In the genomic region with DNA sequence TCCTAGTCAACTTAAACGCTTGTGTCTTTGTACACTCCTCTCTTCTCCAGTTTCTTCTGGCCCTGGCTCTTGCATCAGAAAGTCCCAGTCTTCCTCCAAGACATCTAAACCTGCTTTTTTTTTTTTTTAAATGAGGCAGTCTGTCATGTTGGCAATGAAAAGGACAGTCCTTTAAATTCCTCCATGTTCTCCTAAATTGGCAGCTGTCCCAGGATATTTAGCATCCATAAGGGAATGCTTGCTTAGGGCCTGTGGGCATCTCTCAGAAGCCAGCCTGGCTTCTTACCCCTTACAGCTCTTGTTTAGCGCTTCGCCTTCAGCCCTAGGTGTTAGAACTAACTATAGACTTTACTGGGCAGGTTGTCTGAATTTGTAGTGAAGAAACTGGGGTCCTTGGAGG, we compare ENCODE assay signal across 27 mouse cellular contexts.
DNase-seq lines count a peak whose midpoint lies in the region; ATAC-seq and TF ChIP-seq lines count a peak whose summit lies in the region.
"Had no signal": no experiment of that assay in that cellular context is flagged by ENCODE, and none has a peak within 500 bp of the region (broad histone marks: within the 10 kb centered on the region; RNA-seq: fewer than 3 reads in every experiment).

No protein-coding gene starts in this region.

- peak; percentile 83 for DNase-seq in forebrain, embryonic 14.5 days (ENCODE audit: low spot score)
- no peak for DNase-seq in forebrain, embryonic 10.5 days (ENCODE audit: extremely low spot score, low spot score)
- no peak for DNase-seq in hindbrain, embryonic 10.5 days (ENCODE audit: low spot score)
- peak; percentile 83 for DNase-seq in brain, embryonic 14.5 days (ENCODE audit: low read depth)
- no peak for DNase-seq in embryonic facial prominence, embryonic 10.5 days (ENCODE audit: low spot score)
- DNase-seq in lung, adult 18-20 months = no peak
- DNase-seq: adrenal gland, postnatal 10 days; cerebellum, adult 9-11 months; gastrocnemius, postnatal 25 days; heart, adult 18-20 months; heart, postnatal 4 days; kidney, adult 2 months; kidney, postnatal 36 days; left cerebral cortex, postnatal 4 days; liver, postnatal 0 days; lung, postnatal 4 days; thymus, postnatal 4 days had no signal

- H3K4me2 ChIP-seq in forebrain, embryonic 14.5 days (ENCODE audit: low read length) = no peak overlapping the region
- no peak overlapping the region for H3K4me2 ChIP-seq in hindbrain, embryonic 12.5 days (replicated peaks)
- no peak overlapping the region for H3K4me2 ChIP-seq in hindbrain, embryonic 16.5 days (ENCODE audit: low read length)
- H3K4me2 ChIP-seq: heart, embryonic 12.5 days; liver, embryonic 12.5 days; midbrain, embryonic 12.5 days had no signal

- no peaks in the 10 kb centered on the region for H3K27me3 ChIP-seq in forebrain, embryonic 14.5 days (replicated peaks; ENCODE audit: control insufficient read depth, insufficient read depth, low read length)
- H3K27me3 ChIP-seq in forebrain, embryonic 10.5 days (ENCODE audit: poor library complexity, severe bottlenecking) = 0 out of 2 replicates have a peak, but pooled peaks cover 5% of the 10 kb centered on the region
- H3K27me3 ChIP-seq in hindbrain, embryonic 12.5 days = no peaks in the 10 kb centered on the region; the same call in 1 of the 2 replicates
- peaks cover 10% of the 10 kb centered on the region for H3K27me3 ChIP-seq in hindbrain, embryonic 10.5 days (ENCODE audit: insufficient read depth, poor library complexity, severe bottlenecking)
- H3K27me3 ChIP-seq in hindbrain, embryonic 16.5 days (replicated peaks; ENCODE audit: control insufficient read depth, insufficient read depth, low read length) = no peaks in the 10 kb centered on the region
- H3K27me3 ChIP-seq in embryonic facial prominence, embryonic 10.5 days (replicated peaks; ENCODE audit: low read depth, poor library complexity, severe bottlenecking) = 0 out of 2 replicates have a peak, but pooled peaks cover 6% of the 10 kb centered on the region
- H3K27me3 ChIP-seq: heart, embryonic 12.5 days; liver, embryonic 12.5 days; megakaryocyte, embryonic 14.5 days; midbrain, embryonic 12.5 days; Patski had no signal

- H3K4me1 ChIP-seq in forebrain, embryonic 14.5 days (ENCODE audit: control insufficient read depth, insufficient read depth, low read length) = peaks cover 12% of the 10 kb centered on the region
- H3K4me1 ChIP-seq in forebrain, embryonic 10.5 days = peaks cover 7% of the 10 kb centered on the region; the same call in 1 of the 2 replicates
- peaks cover 8% of the 10 kb centered on the region; the same call in 1 of the 2 replicates for H3K4me1 ChIP-seq in hindbrain, embryonic 12.5 days
- no peaks in the 10 kb centered on the region for H3K4me1 ChIP-seq in hindbrain, embryonic 10.5 days (replicated peaks)
- peaks cover 8% of the 10 kb centered on the region for H3K4me1 ChIP-seq in hindbrain, embryonic 16.5 days (ENCODE audit: control insufficient read depth, insufficient read depth, low read depth, low read length)
- H3K4me1 ChIP-seq in embryonic facial prominence, embryonic 10.5 days = no peaks in the 10 kb centered on the region
- H3K4me1 ChIP-seq: liver, embryonic 12.5 days; megakaryocyte, embryonic 14.5 days; midbrain, embryonic 12.5 days had no signal

- H3K36me3 ChIP-seq in forebrain, embryonic 14.5 days (ENCODE audit: control insufficient read depth, insufficient read depth, low read length) = no peaks in the 10 kb centered on the region
- no peaks in the 10 kb centered on the region for H3K36me3 ChIP-seq in forebrain, embryonic 10.5 days (replicated peaks)
- no peaks in the 10 kb centered on the region for H3K36me3 ChIP-seq in hindbrain, embryonic 12.5 days
- H3K36me3 ChIP-seq in hindbrain, embryonic 10.5 days = no peaks in the 10 kb centered on the region
- H3K36me3 ChIP-seq in hindbrain, embryonic 16.5 days (ENCODE audit: control insufficient read depth, insufficient read depth, low read length) = no peaks in the 10 kb centered on the region
- H3K36me3 ChIP-seq in embryonic facial prominence, embryonic 10.5 days (replicated peaks) = no peaks in the 10 kb centered on the region
- H3K36me3 ChIP-seq: heart, embryonic 12.5 days; liver, embryonic 12.5 days; midbrain, embryonic 12.5 days had no signal

- 64% methylated on average over 3 of the region's 3 CpGs for WGBS in forebrain, embryonic 14.5 days
- WGBS in forebrain, embryonic 10.5 days = 90% methylated on average over 3 of the region's 3 CpGs
- 87% methylated on average over 3 of the region's 3 CpGs for WGBS in hindbrain, embryonic 12.5 days
- 89% methylated on average over 3 of the region's 3 CpGs for WGBS in hindbrain, embryonic 10.5 days
- 70% methylated on average over 3 of the region's 3 CpGs for WGBS in hindbrain, embryonic 16.5 days
- WGBS in embryonic facial prominence, embryonic 10.5 days = 88% methylated on average over 3 of the region's 3 CpGs

- H3K9ac ChIP-seq in forebrain, embryonic 14.5 days (ENCODE audit: low read length) = no peak overlapping the region
- no peak overlapping the region for H3K9ac ChIP-seq in hindbrain, embryonic 12.5 days
- H3K9ac ChIP-seq in hindbrain, embryonic 16.5 days (ENCODE audit: low read depth, low read length) = no peak overlapping the region
- H3K9ac ChIP-seq: heart, embryonic 12.5 days; liver, embryonic 12.5 days; liver, postnatal 0 days; midbrain, embryonic 12.5 days had no signal

- TF ChIP-seq POLR2A in brain, embryonic 14.5 days (IDR thresholded peaks at IDR 0.05; ENCODE audit: borderline replicate concordance, extremely low read depth, insufficient read depth, insufficient read length, poor library complexity, severe bottlenecking) = no peak

- ATAC-seq in forebrain, embryonic 14.5 days = peak; percentile 40; the same call in 1 of the 2 replicates
- no peak for ATAC-seq in hindbrain, embryonic 12.5 days (ENCODE audit: low FRiP score)
- no peak for ATAC-seq in hindbrain, embryonic 16.5 days
- ATAC-seq: liver, embryonic 12.5 days; liver, postnatal 0 days; lung, postnatal 0 days; Patski had no signal

- TF ChIP-seq CTCF in brain, embryonic 14.5 days (IDR thresholded peaks at IDR 0.05; ENCODE audit: borderline replicate concordance, extremely low read depth, insufficient read depth, insufficient read length) = no peak

- no peaks in the 10 kb centered on the region for H3K9me3 ChIP-seq in forebrain, embryonic 14.5 days (replicated peaks; ENCODE audit: control insufficient read depth, low read length)
- no peaks in the 10 kb centered on the region for H3K9me3 ChIP-seq in forebrain, embryonic 10.5 days
- H3K9me3 ChIP-seq in hindbrain, embryonic 12.5 days (replicated peaks) = no peaks in the 10 kb centered on the region
- no peaks in the 10 kb centered on the region for H3K9me3 ChIP-seq in hindbrain, embryonic 10.5 days
- H3K9me3 ChIP-seq in hindbrain, embryonic 16.5 days (ENCODE audit: control insufficient read depth, low read length) = no peaks in the 10 kb centered on the region
- H3K9me3 ChIP-seq in embryonic facial prominence, embryonic 10.5 days = no peaks in the 10 kb centered on the region
- H3K9me3 ChIP-seq: heart, embryonic 12.5 days; liver, embryonic 12.5 days; megakaryocyte, embryonic 14.5 days; midbrain, embryonic 12.5 days had no signal

- no peak overlapping the region for H3K4me3 ChIP-seq in forebrain, embryonic 14.5 days (ENCODE audit: low read depth, low read length)
- no peak overlapping the region for H3K4me3 ChIP-seq in forebrain, embryonic 10.5 days
- no peak overlapping the region for H3K4me3 ChIP-seq in hindbrain, embryonic 12.5 days
- no peak overlapping the region for H3K4me3 ChIP-seq in hindbrain, embryonic 10.5 days
- H3K4me3 ChIP-seq in hindbrain, embryonic 16.5 days (ENCODE audit: low read length) = no peak overlapping the region
- H3K4me3 ChIP-seq in embryonic facial prominence, embryonic 10.5 days = no peak overlapping the region
- H3K4me3 ChIP-seq: erythroblast, embryonic 14.5 days; heart, embryonic 12.5 days; layer of hippocampus, adult 2 months; liver, embryonic 12.5 days; megakaryocyte, embryonic 14.5 days; midbrain, embryonic 12.5 days had no signal

- H3K27ac ChIP-seq in forebrain, embryonic 14.5 days (ENCODE audit: low read depth, low read length) = no peak overlapping the region
- H3K27ac ChIP-seq in forebrain, embryonic 10.5 days = no peak overlapping the region
- peak overlapping the region; percentile 24; the same call in 1 of the 2 replicates for H3K27ac ChIP-seq in hindbrain, embryonic 12.5 days
- no peak overlapping the region for H3K27ac ChIP-seq in hindbrain, embryonic 10.5 days
- H3K27ac ChIP-seq in hindbrain, embryonic 16.5 days (ENCODE audit: low read depth, low read length) = peak overlapping the region; percentile 27
- no peak overlapping the region for H3K27ac ChIP-seq in embryonic facial prominence, embryonic 10.5 days (replicated peaks)
- H3K27ac ChIP-seq: layer of hippocampus, adult 2 months; liver, embryonic 12.5 days; midbrain, embryonic 12.5 days had no signal

Comparison
In these comparisons a context has a peak if more than half of its experiments do, and no peak if none do; other contexts are left out.
1. DNase-seq: peak in forebrain, embryonic 14.5 days (single experiment) and brain, embryonic 14.5 days (single experiment); none in forebrain, embryonic 10.5 days (single experiment), hindbrain, embryonic 10.5 days (single experiment), embryonic facial prominence, embryonic 10.5 days (single experiment) and lung, adult 18-20 months (0 of 2).
2. H3K27ac ChIP-seq: peak in hindbrain, embryonic 12.5 days (single experiment) and hindbrain, embryonic 16.5 days (single experiment); none in forebrain, embryonic 14.5 days (single experiment), forebrain, embryonic 10.5 days (single experiment), hindbrain, embryonic 10.5 days (single experiment) and embryonic facial prominence, embryonic 10.5 days (single experiment).